Mouse (Mus musculus) testis, adult 10 weeks (tissue): ENCODE results near the gene 4930513O06Rik. TPM values are rescaled to one million over a fixed set of nuclear protein-coding genes. Genes with fewer than 3 reads are reported as not detected.

Experiments used
- polyA plus RNA-seq: library from polyadenylated mRNA; stranded (reverse); fragments of 350-450 nt; fragmentation: Illumina TruSeq; extraction: RNeasy Lipid Tissue Mini Kit (QIAGEN cat#74804); gene quantifications from one replicate; pipeline ENCODE4 v1.2.3, GENCODE M21; 2014; ENCODE audit warnings: low read depth, low replicate concordance

4930513O06Rik gene
- 64.6 TPM for polyA plus RNA-seq

DNA sequence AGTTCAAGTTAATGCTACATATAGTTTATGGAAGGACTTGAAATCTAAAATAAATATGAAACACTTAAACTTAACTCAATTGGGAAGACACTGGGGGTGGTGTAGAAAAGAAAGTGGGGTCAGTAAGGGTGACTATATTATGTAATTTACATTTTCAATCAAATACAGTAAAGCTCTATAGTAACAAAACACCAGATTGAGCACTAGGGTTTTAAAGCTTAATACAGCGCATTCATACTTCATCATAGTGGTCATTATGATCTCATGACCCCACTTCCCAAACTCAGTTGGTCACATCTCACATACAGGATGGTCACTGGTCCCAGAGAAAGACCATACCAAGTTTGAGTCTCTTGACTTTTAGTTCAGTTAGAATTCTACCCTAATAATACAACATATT is at the start of gene 4930513O06Rik:
Gene 4930513O06Rik (plus strand): TSS at position 301 of the 400 bp plus-strand sequence.

DNA sequence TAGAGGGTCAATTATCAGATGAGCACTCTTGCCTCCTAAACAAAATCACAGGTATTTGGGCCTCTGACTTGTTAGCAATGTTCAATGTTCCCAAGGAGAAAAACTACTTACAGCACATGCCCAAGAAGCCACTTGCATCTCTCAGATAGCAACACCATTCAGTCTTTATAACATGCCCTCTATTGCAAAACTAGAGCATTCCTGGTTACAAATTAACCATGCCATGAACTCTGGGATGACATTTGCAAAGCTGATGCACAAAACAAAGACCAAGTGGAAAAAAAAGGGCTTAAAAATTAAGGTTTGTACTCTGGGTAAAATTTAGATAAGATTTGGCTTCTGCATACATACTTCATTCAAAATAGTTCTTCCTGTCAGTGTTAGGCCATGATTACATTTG is 966 bp upstream of the 4930513O06Rik start, which contains the start of gene Serpina7:
Gene Serpina7 (minus strand): TSS at position 160 of the 400 bp plus-strand sequence.

Other genes with a start within 250 kb of the 4930513O06Rik start
- gene Nrk, start 171.8 kb upstream of the 4930513O06Rik start, polyA plus RNA-seq = 2.3 TPM
- gene Serpina7, start 1.0 kb upstream of the 4930513O06Rik start, polyA plus RNA-seq = 1.8 TPM
- 30.1 TPM for gene 4933428M09Rik, start 93.0 kb downstream of the 4930513O06Rik start, polyA plus RNA-seq
- gene Mum1l1, start 123.8 kb downstream of the 4930513O06Rik start, polyA plus RNA-seq = 100.0 TPM
- gene Trap1a, start 247.4 kb downstream of the 4930513O06Rik start, polyA plus RNA-seq = 6.9 TPM